Mouse (Mus musculus): ENCODE measurements at regions not wholly inside any gene's neighbourhood (a gene's known extent, or its start where the extent isn't known, plus 50 kb on each side); places are given as distances from the start of the nearest gene placed in this dataset.

DNA sequence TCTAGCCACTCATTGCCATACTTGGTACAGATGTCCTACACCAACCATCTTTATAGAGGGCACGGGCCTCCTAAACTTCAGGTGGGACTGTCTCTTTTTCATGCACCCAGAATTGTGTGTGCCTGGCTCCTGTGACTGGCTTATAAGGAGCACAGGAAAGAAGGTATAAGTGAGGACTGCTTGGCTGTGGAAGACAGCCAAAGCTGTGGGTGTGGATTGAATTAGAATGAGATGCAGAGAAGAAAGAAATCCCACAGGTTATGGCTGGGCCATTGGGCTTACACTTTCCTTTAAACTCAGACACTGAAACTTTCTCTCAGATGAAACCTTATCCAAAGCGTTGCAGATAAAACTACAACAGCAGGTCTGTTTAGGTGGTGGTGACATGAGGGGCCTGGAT is 239.5 kb upstream of the Fam160b2 start:
- peaks cover 30% of the 10 kb centered on the region for H3K27me3 ChIP-seq (ENCODE audit: insufficient read depth, low read length)
- no peaks in the 10 kb centered on the region for H3K36me3 ChIP-seq (ENCODE audit: insufficient read depth, low read length)
- no peak for TF ChIP-seq CTCF (conservative IDR thresholded peaks at IDR 0.05; ENCODE audit: low read length)
- TF ChIP-seq NANOG (IDR thresholded peaks at IDR 0.05; ENCODE audit: borderline replicate concordance, low read length) = no peak
- TF ChIP-seq POU5F1 (IDR thresholded peaks at IDR 0.05; ENCODE audit: borderline replicate concordance, low read length) = no peak
- H3K4me3 ChIP-seq (replicated peaks; ENCODE audit: low read length) = no peak overlapping the region
- H3K4me1 ChIP-seq (replicated peaks; ENCODE audit: low read depth, low read length) = peaks cover 6% of the 10 kb centered on the region; the same call in 1 of the 2 replicates
- H3K9me3 ChIP-seq (ENCODE audit: low read length) = no peaks in the 10 kb centered on the region; the same call in 1 of the 2 replicates

DNA sequence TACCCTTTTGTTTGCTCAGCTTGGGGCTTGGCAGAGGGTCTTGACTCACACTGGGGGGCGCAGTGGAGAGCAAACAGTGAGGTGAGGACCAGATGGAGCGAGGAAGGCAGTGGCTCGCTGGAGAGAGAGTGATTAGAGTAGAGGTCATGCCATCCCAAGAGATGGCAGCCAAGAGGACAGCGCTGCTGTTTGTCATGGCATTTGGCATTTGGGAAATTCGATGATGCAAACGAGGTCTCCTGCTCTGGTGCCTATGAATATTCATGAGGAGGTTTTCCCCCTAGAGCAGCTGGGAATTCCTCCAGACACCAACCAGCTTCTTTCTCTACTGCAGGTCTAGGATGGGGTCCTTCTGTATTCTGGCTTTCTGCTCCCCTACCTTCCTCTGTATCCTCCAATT is 237.9 kb upstream of the Fam160b2 start:
- no peak for TF ChIP-seq NANOG (IDR thresholded peaks at IDR 0.05; ENCODE audit: borderline replicate concordance, low read length)
- no peak for TF ChIP-seq POU5F1 (IDR thresholded peaks at IDR 0.05; ENCODE audit: borderline replicate concordance, low read length)
- TF ChIP-seq CTCF (conservative IDR thresholded peaks at IDR 0.05; ENCODE audit: low read length) = no peak

DNA sequence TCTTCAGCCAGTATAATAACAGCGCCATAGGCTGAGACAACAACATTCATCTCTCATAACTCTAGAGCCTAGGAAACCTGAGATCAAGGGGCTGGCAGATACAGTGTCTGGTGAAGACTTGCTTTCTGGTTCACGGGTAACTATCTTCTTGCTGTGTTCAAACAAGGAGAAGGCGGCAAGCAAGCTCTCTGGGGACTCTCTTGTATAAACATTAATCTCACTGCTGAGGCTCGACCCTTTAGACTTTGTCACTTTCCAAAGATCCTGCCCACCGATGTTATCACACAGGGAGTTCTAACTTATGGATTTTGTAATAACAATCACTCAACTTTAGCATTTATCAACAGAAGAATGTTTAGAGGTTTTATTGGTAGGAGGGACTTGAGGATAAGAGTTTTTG is 233.6 kb upstream of the Fam160b2 start:
- Histone ChIP-seq H3K27me3 (ENCODE audit: insufficient read depth, low read length) (peaks cover 16% of the 10 kb centered on the region), H3K4me1 (replicated peaks; ENCODE audit: low read depth, low read length) (peaks cover 6% of the 10 kb centered on the region; the same call in 1 of the 2 replicates)

More for the DNA sequence above, 237.9 kb upstream of the Fam160b2 start:
- H3K27me3 ChIP-seq (ENCODE audit: insufficient read depth, low read length) = peaks cover 23% of the 10 kb centered on the region
- peaks cover 6% of the 10 kb centered on the region; the same call in 1 of the 2 replicates for H3K4me1 ChIP-seq (replicated peaks; ENCODE audit: low read depth, low read length)
- no peaks in the 10 kb centered on the region for H3K36me3 ChIP-seq (ENCODE audit: insufficient read depth, low read length)
- H3K4me3 ChIP-seq (replicated peaks; ENCODE audit: low read length) = no peak overlapping the region
- no peaks in the 10 kb centered on the region; the same call in 1 of the 2 replicates for H3K9me3 ChIP-seq (ENCODE audit: low read length)

DNA sequence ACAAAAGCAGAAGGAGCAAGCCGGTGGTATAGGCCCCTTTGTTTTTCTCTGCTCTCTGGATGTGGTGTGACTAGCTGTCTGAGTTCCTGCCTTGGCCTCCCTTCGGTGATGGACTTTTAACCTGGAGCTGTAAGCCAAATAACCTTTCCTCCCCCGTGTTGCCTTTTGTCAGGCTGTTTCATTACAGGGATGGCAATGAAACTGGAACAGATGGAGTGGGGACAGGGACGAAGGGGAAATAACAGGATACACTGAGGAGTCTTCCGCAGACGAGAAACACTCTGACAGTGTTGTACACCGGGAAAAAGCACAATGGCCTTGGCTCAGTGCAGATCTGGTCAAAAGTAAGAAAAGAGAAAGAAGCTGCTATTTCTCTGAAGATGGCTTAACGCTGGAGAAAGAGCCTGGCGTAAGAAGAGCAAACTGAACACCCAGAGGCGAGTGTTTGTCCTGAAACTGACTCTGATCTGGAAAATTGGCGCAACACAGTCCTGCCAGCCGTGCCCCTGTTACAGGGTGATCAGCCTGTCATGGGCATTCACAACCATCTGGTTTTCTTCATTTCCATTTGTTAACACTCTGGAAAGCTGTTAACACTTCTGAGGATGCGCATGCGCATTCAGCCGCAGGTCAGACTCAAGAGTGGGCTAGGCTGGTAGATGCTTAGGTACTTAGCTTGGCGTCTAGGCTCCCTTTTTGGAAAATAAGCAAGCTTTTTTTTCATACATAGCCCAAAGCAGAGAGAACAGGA is 233.0 kb upstream of the Fam160b2 start:
- Histone ChIP-seq H3K36me3 (ENCODE audit: insufficient read depth, low read length) (no peaks in the 10 kb centered on the region), H3K4me3 (replicated peaks; ENCODE audit: low read length) (no peak overlapping the region), H3K4me1 (replicated peaks; ENCODE audit: low read depth, low read length) (peaks cover 4% of the 10 kb centered on the region; the same call in 1 of the 2 replicates), H3K27me3 (ENCODE audit: insufficient read depth, low read length) (peaks cover 11% of the 10 kb centered on the region), H3K9me3 (ENCODE audit: low read length) (no peaks in the 10 kb centered on the region)
- TF ChIP-seq CTCF (conservative IDR thresholded peaks at IDR 0.05; ENCODE audit: low read length) (no peak), POU5F1 (IDR thresholded peaks at IDR 0.05; ENCODE audit: borderline replicate concordance, low read length) (no peak), NANOG (IDR thresholded peaks at IDR 0.05; ENCODE audit: borderline replicate concordance, low read length) (no peak)

More for the DNA sequence above, 233.6 kb upstream of the Fam160b2 start:
- Histone ChIP-seq H3K9me3 (ENCODE audit: low read length) (no peaks in the 10 kb centered on the region), H3K4me3 (replicated peaks; ENCODE audit: low read length) (no peak overlapping the region), H3K36me3 (ENCODE audit: insufficient read depth, low read length) (no peaks in the 10 kb centered on the region)
- TF ChIP-seq NANOG (IDR thresholded peaks at IDR 0.05; ENCODE audit: borderline replicate concordance, low read length) (no peak), CTCF (conservative IDR thresholded peaks at IDR 0.05; ENCODE audit: low read length) (no peak), POU5F1 (IDR thresholded peaks at IDR 0.05; ENCODE audit: borderline replicate concordance, low read length) (no peak)

DNA sequence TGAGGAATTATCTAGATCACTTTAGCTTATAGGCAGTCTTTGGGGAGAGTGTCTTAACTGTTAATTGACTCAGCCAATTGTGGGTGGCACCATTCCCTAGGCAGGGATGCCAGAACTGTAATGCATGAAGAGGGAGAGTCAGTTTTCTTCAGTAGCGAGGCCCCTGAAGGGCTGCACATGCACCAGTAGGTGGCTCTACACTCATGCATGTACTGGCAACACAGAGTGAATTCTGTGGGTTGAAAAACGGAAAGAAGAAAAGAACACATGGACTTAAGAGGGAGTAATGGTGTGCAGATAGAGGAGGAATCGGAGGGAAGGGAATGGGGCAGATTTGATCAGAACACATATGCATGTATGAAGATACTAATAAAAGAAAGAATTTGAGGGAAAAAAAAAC is 232.4 kb upstream of the Fam160b2 start:
- no peaks in the 10 kb centered on the region for H3K36me3 ChIP-seq (ENCODE audit: insufficient read depth, low read length)
- no peaks in the 10 kb centered on the region for H3K4me1 ChIP-seq (replicated peaks; ENCODE audit: low read depth, low read length)
- no peaks in the 10 kb centered on the region for H3K9me3 ChIP-seq (ENCODE audit: low read length)
- H3K4me3 ChIP-seq (replicated peaks; ENCODE audit: low read length) = no peak overlapping the region
- H3K27me3 ChIP-seq (ENCODE audit: insufficient read depth, low read length) = peaks cover 9% of the 10 kb centered on the region; the same call in 1 of the 2 replicates
- TF ChIP-seq NANOG (IDR thresholded peaks at IDR 0.05; ENCODE audit: borderline replicate concordance, low read length) = no peak
- TF ChIP-seq CTCF (conservative IDR thresholded peaks at IDR 0.05; ENCODE audit: low read length) = 0 out of 2 replicates have a peak, but pooled peaks have one; percentile 4
